Mouse (Mus musculus) forebrain, embryonic 16.5 days (tissue): Measurements from ENCODE around the gene Gprc5a. TPM values are rescaled to one million over a fixed set of nuclear protein-coding genes. Genes with fewer than 3 reads are reported as not detected.

Source experiments
- ATAC-seq: fragments of 200-750 bp; cut with Nextera tagmentation; 2 replicates; pipeline ENCODE4 v1.8.0; 2017; ENCODE audit warnings: mild to moderate bottlenecking, moderate library complexity
- H3K27ac ChIP-seq: fragments of 300-500 bp; sonication (generic); 2 replicates; pipeline ENCODE4 v1.5.1; 2014; ENCODE audit warnings: low read length, control low read depth
- H3K27me3 ChIP-seq: fragments of 300-500 bp; sonication (generic); replicated peaks from 2 replicates; pipeline ENCODE4 v1.6.1; 2014; ENCODE audit warnings: low read length; ENCODE audit not compliant: control insufficient read depth, insufficient read depth
- H3K36me3 ChIP-seq: fragments of 300-500 bp; sonication (generic); 2 replicates; pipeline ENCODE4 v1.6.1; 2014; ENCODE audit not compliant: control insufficient read depth, insufficient read depth
- H3K4me1 ChIP-seq: fragments of 300-500 bp; sonication (generic); replicated peaks from 2 replicates; pipeline ENCODE4 v1.6.1; 2014; ENCODE audit warnings: low read length; ENCODE audit not compliant: control insufficient read depth, insufficient read depth
- H3K4me2 ChIP-seq: fragments of 300-500 bp; sonication (generic); 2 replicates; pipeline ENCODE4 v1.6.1; 2014; ENCODE audit warnings: mild to moderate bottlenecking, low read length, control low read depth
- H3K4me3 ChIP-seq: fragments of 300-500 bp; sonication (generic); replicated peaks from 2 replicates; pipeline ENCODE4 v1.5.1; 2014; ENCODE audit warnings: mild to moderate bottlenecking, low read length, control low read depth
- H3K9ac ChIP-seq: fragments of 300-500 bp; sonication (generic); replicated peaks from 2 replicates; pipeline ENCODE4 v1.6.1; 2014; ENCODE audit warnings: low read depth, low read length, control low read depth
- H3K9me3 ChIP-seq: fragments of 300-500 bp; sonication (generic); 2 replicates; pipeline ENCODE4 v1.6.1; 2016; ENCODE audit warnings: low read length; ENCODE audit not compliant: control insufficient read depth
- WGBS: fragments of 180-500 bp; shearing (Covaris S2); extraction: QIAGEN DNeasy Blood & Tissue Kit; methylation state at CpG from one replicate; pipeline ENCODE4 v1.1.7; 2014; 5-methylcytosine and 5-hydroxymethylcytosine counted together
- polyA plus RNA-seq: library from polyadenylated mRNA; unstranded; fragments of >200 nt; fragmentation: Nextera tagmentation; extraction: Ambion mirVana; gene quantifications from 2 replicates; pipeline ENCODE4 v1.2.1, GENCODE M21; 2015

Gprc5a gene
- polyA plus RNA-seq, 1 experiment from 2014 or later: 0.81 TPM

GRCm38 (mm10) chr6:135112411-135113113, 47.1 kb downstream of the Gprc5a start:
- Histone ChIP-seq H3K27me3 (no peaks in the 10 kb centered on the region), H3K9ac (no peak overlapping the region), H3K4me3 (no peak overlapping the region), H3K27ac (no peak overlapping the region), H3K4me1 (no peaks in the 10 kb centered on the region), H3K9me3 (no peaks in the 10 kb centered on the region), H3K36me3 (no peaks in the 10 kb centered on the region), H3K4me2 (no peak overlapping the region)
- ATAC-seq: no peak
- 17% methylated on average over 7 of the region's 7 CpGs for WGBS

DNA sequence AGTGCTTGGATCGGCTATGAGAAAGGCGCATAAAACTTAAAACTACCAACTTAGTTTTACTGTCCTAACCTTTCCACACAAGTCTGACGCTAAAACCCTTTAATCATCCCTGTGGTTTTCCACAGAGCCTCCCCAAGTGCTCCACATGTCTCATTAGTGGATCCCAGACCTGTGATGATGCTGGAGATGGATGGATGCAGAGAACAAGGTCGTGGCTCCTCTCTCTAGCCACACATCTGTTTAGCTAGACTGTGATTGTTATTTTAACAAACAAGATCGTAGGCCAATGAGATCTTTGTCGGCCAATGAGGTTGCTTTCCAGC, 47.6 kb downstream of the Gprc5a start:
- WGBS: 17% methylated on average over 6 of the region's 6 CpGs
- Histone ChIP-seq H3K9me3 (no peaks in the 10 kb centered on the region), H3K27me3 (no peaks in the 10 kb centered on the region), H3K9ac (no peak overlapping the region), H3K4me3 (no peak overlapping the region), H3K36me3 (no peaks in the 10 kb centered on the region), H3K4me1 (no peaks in the 10 kb centered on the region), H3K4me2 (no peak overlapping the region), H3K27ac (no peak overlapping the region)
- no peak for ATAC-seq

DNA sequence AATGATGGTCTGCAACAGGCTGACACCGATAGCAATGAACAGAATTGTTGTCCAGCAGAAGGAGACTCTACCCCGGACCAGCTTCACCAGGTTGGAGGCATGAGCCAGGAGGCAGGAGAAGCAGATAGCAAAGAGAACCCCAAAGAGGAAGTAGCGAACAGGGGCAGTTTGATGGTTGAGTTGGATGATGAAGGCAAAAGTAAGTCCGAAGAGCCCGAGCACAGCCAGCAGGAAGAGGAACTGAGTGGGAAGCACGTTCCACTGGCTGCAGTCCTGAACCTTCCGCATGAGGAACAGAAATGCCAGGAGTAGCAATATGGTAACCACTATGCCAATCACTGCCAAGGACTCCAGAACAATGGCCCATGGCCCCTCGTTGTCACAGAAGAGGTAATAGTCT, 51.0 kb downstream of the Gprc5a start:
- no peak overlapping the region for H3K4me3 ChIP-seq
- no peaks in the 10 kb centered on the region for H3K27me3 ChIP-seq
- no peaks in the 10 kb centered on the region for H3K4me1 ChIP-seq
- H3K4me2 ChIP-seq: no peak overlapping the region
- H3K36me3 ChIP-seq: no peaks in the 10 kb centered on the region
- no peak overlapping the region for H3K9ac ChIP-seq
- H3K27ac ChIP-seq: no peak overlapping the region
- 95% methylated on average over 8 of the region's 8 CpGs for WGBS
- no peak for ATAC-seq
- H3K9me3 ChIP-seq: no peaks in the 10 kb centered on the region

GRCm38 (mm10) chr6:135118183-135118582, 52.7 kb downstream of the Gprc5a start, which contains the start of gene Gprc5d:
TSS of gene Gprc5d (minus strand) at chr6:135118283.
- 91% methylated on average over 5 of the region's 5 CpGs for WGBS
- no peak within 1 kb of the TSS for H3K9ac ChIP-seq

GRCm38 (mm10) chr6:135124755-135125380, 59.4 kb downstream of the Gprc5a start:
- H3K9ac ChIP-seq: no peak overlapping the region
- H3K36me3 ChIP-seq: no peaks in the 10 kb centered on the region
- no peaks in the 10 kb centered on the region for H3K27me3 ChIP-seq
- no peak overlapping the region for H3K27ac ChIP-seq
- no peak for ATAC-seq
- no peak overlapping the region for H3K4me3 ChIP-seq
- no peak overlapping the region for H3K4me2 ChIP-seq
- WGBS: 64% methylated on average over 5 of the region's 5 CpGs
- H3K9me3 ChIP-seq: no peaks in the 10 kb centered on the region
- H3K4me1 ChIP-seq: no peaks in the 10 kb centered on the region

More at GRCm38 (mm10) chr6:135118183-135118582, 52.7 kb downstream of the Gprc5a start, which contains the start of gene Gprc5d:
- H3K4me3 ChIP-seq: no peak within 1 kb of the TSS
- H3K4me1 ChIP-seq: no peaks in the 10 kb centered on the region
- H3K9me3 ChIP-seq: no peaks in the 10 kb centered on the region
- H3K4me2 ChIP-seq: no peak within 1 kb of the TSS
- no peak for ATAC-seq
- no peaks in the 10 kb centered on the region for H3K36me3 ChIP-seq
- no peaks in the 10 kb centered on the region for H3K27me3 ChIP-seq
- no peak within 1 kb of the TSS for H3K27ac ChIP-seq

- ATAC-seq: no peak
- Histone ChIP-seq H3K4me2 (no peak overlapping the region), H3K27ac (no peak overlapping the region), H3K27me3 (no peaks in the 10 kb centered on the region), H3K9me3 (no peaks in the 10 kb centered on the region), H3K9ac (no peak overlapping the region), H3K36me3 (no peaks in the 10 kb centered on the region), H3K4me3 (no peak overlapping the region), H3K4me1 (no peaks in the 10 kb centered on the region)
- 77% methylated on average over 7 of the region's 7 CpGs for WGBS
These were observed 67.6 kb downstream of the Gprc5a start for GRCm38 (mm10) chr6:135133086-135133485.

DNA sequence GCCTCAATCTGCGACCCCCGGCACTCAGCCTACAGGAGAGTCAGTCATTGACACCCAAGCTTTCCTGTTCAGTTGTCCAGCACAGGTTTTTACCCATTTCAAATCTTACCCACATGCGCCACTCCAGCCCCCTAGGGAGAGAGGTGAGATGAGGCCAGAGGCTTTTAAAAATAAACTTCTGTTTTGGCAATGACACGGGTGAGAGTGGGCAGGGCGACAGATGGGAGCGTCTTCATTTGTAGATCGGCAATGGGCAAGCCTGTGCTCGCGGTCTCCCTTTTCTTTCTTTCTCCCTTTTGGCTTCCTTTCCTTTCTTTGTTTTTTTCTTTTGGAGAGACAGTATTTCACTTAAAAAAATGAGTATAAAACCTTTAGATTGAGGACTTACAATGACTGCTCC, 68.0 kb downstream of the Gprc5a start:
- 91% methylated on average over 9 of the region's 9 CpGs for WGBS
- ATAC-seq: no peak

More for the DNA sequence above, 68.0 kb downstream of the Gprc5a start:
- no peaks in the 10 kb centered on the region for H3K9me3 ChIP-seq
- H3K9ac ChIP-seq: no peak overlapping the region
- H3K4me2 ChIP-seq: no peak overlapping the region
- no peaks in the 10 kb centered on the region for H3K36me3 ChIP-seq
- H3K27me3 ChIP-seq: no peaks in the 10 kb centered on the region
- H3K4me3 ChIP-seq: no peak overlapping the region
- H3K4me1 ChIP-seq: no peaks in the 10 kb centered on the region
- H3K27ac ChIP-seq: no peak overlapping the region

Other genes with a start within 250 kb of the Gprc5a start
- 3.8 and 4.3 TPM in 2 replicates for gene Crebl2, start 235.5 kb upstream of the Gprc5a start, polyA plus RNA-seq
- gene Gpr19, start 167.1 kb upstream of the Gprc5a start, polyA plus RNA-seq: 44.4 and 48.9 TPM in 2 replicates
- 39.4 and 50.8 TPM in 2 replicates for gene Cdkn1b, start 145.2 kb upstream of the Gprc5a start, polyA plus RNA-seq
- 4.2 and 4.8 TPM in 2 replicates for gene Apold1, start 83.9 kb upstream of the Gprc5a start, polyA plus RNA-seq
- gene Ddx47, start 54.0 kb upstream of the Gprc5a start, polyA plus RNA-seq: 90.4 and 96.9 TPM in 2 replicates
- gene Gprc5d, start 52.6 kb downstream of the Gprc5a start, polyA plus RNA-seq: not detected in 2 replicates
- 93.7 and 103 TPM in 2 replicates for gene Fam234b, start 132.3 kb downstream of the Gprc5a start, polyA plus RNA-seq
- 2.7 and 4.8 TPM in 2 replicates for gene Hebp1, start 132.4 kb downstream of the Gprc5a start, polyA plus RNA-seq
- 0.32 TPM in 1 of 2 replicates, not detected in the other for gene Gsg1, start 188.7 kb downstream of the Gprc5a start, polyA plus RNA-seq
- not detected in 2 replicates for gene Pbp2, start 244.8 kb downstream of the Gprc5a start, polyA plus RNA-seq